Mouse (Mus musculus): Measurements from ENCODE around the gene Guca1b.
"Not testable (repeated sequence)": the region's sequence is repeated elsewhere in the genome, so short reads cannot be mapped to it uniquely, and the experiment has no call there.

The Guca1b gene

GRCm38 (mm10) chr17:47409897-47410861 lies 25.0 kb downstream of the Guca1b start:
- peak in 1 of 2 experiments; percentile 59 for DNase-seq (ENCODE audit: low spot score in 2 of 2)

GRCm38 (mm10) chr17:47420195-47420594 lies 35.0 kb downstream of the Guca1b start:
- no peak for DNase-seq (ENCODE audit: low spot score in 2 of 2)

- no peak for DNase-seq (ENCODE audit: low spot score in 2 of 2)
Measured at GRCm38 (mm10) chr17:47421566-47421965, 36.4 kb downstream of the Guca1b start.

GRCm38 (mm10) chr17:47422616-47423015 lies 37.4 kb downstream of the Guca1b start:
- DNase-seq (ENCODE audit: low spot score in 2 of 2) = not testable (repeated sequence)

GRCm38 (mm10) chr17:47424186-47424585 lies 39.0 kb downstream of the Guca1b start:
- no peak for DNase-seq (ENCODE audit: low spot score in 2 of 2)

GRCm38 (mm10) chr17:47427316-47427715 lies 42.1 kb downstream of the Guca1b start:
- no peak for DNase-seq (ENCODE audit: low spot score in 2 of 2)

- no peak for DNase-seq (ENCODE audit: low spot score in 2 of 2)
Measured at GRCm38 (mm10) chr17:47428831-47429304, 43.7 kb downstream of the Guca1b start.

- no peak for DNase-seq (ENCODE audit: low spot score in 2 of 2)
Measured at GRCm38 (mm10) chr17:47430815-47431214, 45.6 kb downstream of the Guca1b start.

GRCm38 (mm10) chr17:47436156-47436906 lies 51.1 kb downstream of the Guca1b start, which contains the start of gene AI661453:
TSS of gene AI661453 (plus strand) at chr17:47436615.
- DNase-seq (ENCODE audit: low spot score in 2 of 2) = no peak

GRCm38 (mm10) chr17:47436907-47437547 lies 51.8 kb downstream of the Guca1b start, which contains the start of gene 1700001C19Rik:
TSS of gene 1700001C19Rik (minus strand) at chr17:47437376.
- no peak for DNase-seq (ENCODE audit: low spot score in 2 of 2)

- DNase-seq (ENCODE audit: low spot score in 2 of 2) = no peak
Measured at GRCm38 (mm10) chr17:47438611-47439010, 53.4 kb downstream of the Guca1b start.

- no peak for DNase-seq (ENCODE audit: low spot score in 2 of 2)
Measured at GRCm38 (mm10) chr17:47439396-47440028, 54.3 kb downstream of the Guca1b start.

GRCm38 (mm10) chr17:47440359-47440890 lies 55.2 kb downstream of the Guca1b start:
- no peak for DNase-seq (ENCODE audit: low spot score in 2 of 2)

GRCm38 (mm10) chr17:47441296-47442051 lies 56.3 kb downstream of the Guca1b start:
- DNase-seq (ENCODE audit: low spot score in 2 of 2) = no peak

GRCm38 (mm10) chr17:47442271-47442670 lies 57.1 kb downstream of the Guca1b start:
- no peak for DNase-seq (ENCODE audit: low spot score in 2 of 2)
